In genomic region chr13:110902994-110903644, GRCm38 (mm10) we compare ENCODE assay signal across 8 mouse cellular contexts.
DNase-seq lines count a peak whose midpoint lies in the region; ATAC-seq and TF ChIP-seq lines count a peak whose summit lies in the region.

No protein-coding gene starts in this region.

- no peak overlapping the region for H3K27ac ChIP-seq in forebrain, embryonic 16.5 days (ENCODE audit: low read length)
- no peak overlapping the region for H3K27ac ChIP-seq in forebrain, embryonic 12.5 days
- peak overlapping the region; percentile 94 for H3K27ac ChIP-seq in bone marrow macrophage, adult 2 months (ENCODE audit: insufficient read depth, low read depth, low read length)
- peak overlapping the region; percentile 74; the same call in 1 of the 2 replicates for H3K27ac ChIP-seq in heart, embryonic 10.5 days

- no peaks in the 10 kb centered on the region for H3K9me3 ChIP-seq in forebrain, embryonic 16.5 days (ENCODE audit: control insufficient read depth, low read length)
- no peaks in the 10 kb centered on the region for H3K9me3 ChIP-seq in forebrain, embryonic 12.5 days
- no peaks in the 10 kb centered on the region for H3K9me3 ChIP-seq in heart, embryonic 10.5 days

- no peak for TF ChIP-seq POLR2A in bone marrow macrophage, adult 2 months (IDR thresholded peaks at IDR 0.05; ENCODE audit: borderline replicate concordance, low read depth, low read length)
- no peak for TF ChIP-seq POLR2A in lung, adult 2 months (IDR thresholded peaks at IDR 0.05; ENCODE audit: borderline replicate concordance, extremely low read depth, low read depth, low read length)

- no peaks in the 10 kb centered on the region for H3K4me1 ChIP-seq in forebrain, embryonic 16.5 days (replicated peaks; ENCODE audit: control insufficient read depth, insufficient read depth, low read length)
- H3K4me1 ChIP-seq in forebrain, embryonic 12.5 days, result no peaks in the 10 kb centered on the region; the same call in 1 of the 2 replicates
- H3K4me1 ChIP-seq in bone marrow macrophage, adult 2 months (ENCODE audit: control insufficient read depth, insufficient read depth, low read length), result peaks cover 39% of the 10 kb centered on the region
- peaks cover 25% of the 10 kb centered on the region for H3K4me1 ChIP-seq in heart, embryonic 10.5 days
- peaks cover 16% of the 10 kb centered on the region for H3K4me1 ChIP-seq in lung, adult 2 months (ENCODE audit: control insufficient read depth, insufficient read depth, low read length)

- no peak overlapping the region for H3K9ac ChIP-seq in forebrain, embryonic 16.5 days (replicated peaks; ENCODE audit: low read depth, low read length)
- no peak overlapping the region for H3K9ac ChIP-seq in forebrain, embryonic 12.5 days

- no peak overlapping the region for H3K4me2 ChIP-seq in forebrain, embryonic 16.5 days (ENCODE audit: low read length)
- no peak overlapping the region for H3K4me2 ChIP-seq in forebrain, embryonic 12.5 days

- 0 out of 2 replicates have a peak, but pooled peaks have one; percentile 59 for ATAC-seq in forebrain, embryonic 16.5 days
- no peak for ATAC-seq in forebrain, embryonic 12.5 days (ENCODE audit: low FRiP score)

- 65% methylated on average over 7 of the region's 7 CpGs for WGBS in forebrain, embryonic 16.5 days
- WGBS in forebrain, embryonic 12.5 days, result 85% methylated on average over 7 of the region's 7 CpGs
- WGBS in heart, embryonic 10.5 days, result 47% methylated on average over 7 of the region's 7 CpGs
- WGBS in lung, adult 2 months, result 6% methylated on average over 7 of the region's 7 CpGs

- no peak overlapping the region for H3K4me3 ChIP-seq in forebrain, embryonic 16.5 days (replicated peaks; ENCODE audit: low read length)
- no peak overlapping the region for H3K4me3 ChIP-seq in forebrain, embryonic 12.5 days (replicated peaks)
- no peak overlapping the region for H3K4me3 ChIP-seq in bone marrow macrophage, adult 2 months (ENCODE audit: insufficient read depth, low read length)
- H3K4me3 ChIP-seq in heart, embryonic 10.5 days, result no peak overlapping the region
- H3K4me3 ChIP-seq in lung, adult 2 months (replicated peaks; ENCODE audit: extremely low read depth, low read depth, low read length), result no peak overlapping the region

- H3K36me3 ChIP-seq in forebrain, embryonic 16.5 days (ENCODE audit: control insufficient read depth, insufficient read depth), result no peaks in the 10 kb centered on the region
- no peaks in the 10 kb centered on the region for H3K36me3 ChIP-seq in forebrain, embryonic 12.5 days (replicated peaks)
- no peaks in the 10 kb centered on the region for H3K36me3 ChIP-seq in heart, embryonic 10.5 days

- no peak for TF ChIP-seq CTCF in bone marrow macrophage, adult 2 months (IDR thresholded peaks at IDR 0.05; ENCODE audit: low read depth, low read length)
- no peak for TF ChIP-seq CTCF in lung, adult 2 months (IDR thresholded peaks at IDR 0.05; ENCODE audit: insufficient read depth, low read length)

- H3K27me3 ChIP-seq in forebrain, embryonic 16.5 days (replicated peaks; ENCODE audit: control insufficient read depth, insufficient read depth, low read length), result no peaks in the 10 kb centered on the region
- no peaks in the 10 kb centered on the region for H3K27me3 ChIP-seq in forebrain, embryonic 12.5 days
- H3K27me3 ChIP-seq in heart, embryonic 10.5 days (ENCODE audit: insufficient read depth, poor library complexity, severe bottlenecking), result no peaks in the 10 kb centered on the region

- peak; percentile 86 for DNase-seq in heart, embryonic 10.5 days (ENCODE audit: low spot score)
- DNase-seq in kidney, postnatal 10 days, result peak; percentile 97
- DNase-seq in lung, adult 2 months, result peak; percentile 67
- DNase-seq in right cerebral cortex, postnatal 36 days (ENCODE audit: low spot score in 2 of 2), result peak; percentile 11 to 20
- DNase-seq in T-cell, adult 2 months (ENCODE audit: low spot score), result no peak

Comparison
In these comparisons a context has a peak if more than half of its experiments do, and no peak if none do; other contexts are left out.
1. H3K27ac ChIP-seq: peak in bone marrow macrophage, adult 2 months (single experiment) and heart, embryonic 10.5 days (single experiment); none in forebrain, embryonic 16.5 days (single experiment) and forebrain, embryonic 12.5 days (single experiment).